Mouse (Mus musculus): ENCODE results near the gene Ech1. TPM values are rescaled to one million over a fixed set of nuclear protein-coding genes. Genes with fewer than 3 reads are reported as not detected.

Ech1 gene
- polyA plus RNA-seq, 1 experiment from 2014 or later: 84.2 TPM

DNA sequence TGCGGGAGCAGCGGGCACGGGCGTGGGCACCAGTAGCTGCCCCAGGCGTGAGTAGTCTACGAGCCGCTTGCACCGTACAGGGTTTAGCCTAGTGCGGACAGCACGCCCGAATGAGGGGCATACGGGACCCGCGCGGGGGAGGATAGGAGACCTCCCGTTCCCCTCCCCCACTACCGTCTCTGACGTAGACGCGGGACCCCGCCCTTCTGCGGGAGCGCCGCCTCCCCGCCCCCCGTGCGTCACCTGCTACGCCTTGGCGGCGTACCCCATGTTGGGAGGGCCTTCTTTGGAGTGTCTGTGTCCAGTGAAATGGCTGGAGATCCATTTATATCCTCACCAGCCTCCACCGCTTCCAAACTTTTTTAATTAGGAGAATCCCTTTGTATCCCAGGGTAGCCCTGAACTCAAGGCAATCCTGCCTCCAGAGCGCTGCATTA is 16.0 kb upstream of the Ech1 start:
- H3K4me3 ChIP-seq (ENCODE audit: low read depth, low read length): peak overlapping the region; percentile 91
- peak; percentile 67 for ATAC-seq (ENCODE audit: low FRiP score)
- H3K9ac ChIP-seq (ENCODE audit: low read depth, low read length): peak overlapping the region; percentile 76
- no peaks in the 10 kb centered on the region for H3K27me3 ChIP-seq (ENCODE audit: control insufficient read depth, insufficient read depth, low read length)
- peak overlapping the region; percentile 99 for H3K27ac ChIP-seq (ENCODE audit: low read depth, low read length)
- no peaks in the 10 kb centered on the region for H3K9me3 ChIP-seq (ENCODE audit: control insufficient read depth, low read length)
- peak; percentile 95 for DNase-seq (ENCODE audit: low spot score)
- peaks cover 9% of the 10 kb centered on the region for H3K36me3 ChIP-seq (ENCODE audit: control insufficient read depth, insufficient read depth, low read length)
- under 1% methylated on average over 21 of the region's 32 CpGs for WGBS
- peak overlapping the region; percentile 80 for H3K4me2 ChIP-seq (replicated peaks; ENCODE audit: low read depth, low read length)
- peaks cover 17% of the 10 kb centered on the region for H3K4me1 ChIP-seq (replicated peaks; ENCODE audit: control insufficient read depth, insufficient read depth, low read length)

DNA sequence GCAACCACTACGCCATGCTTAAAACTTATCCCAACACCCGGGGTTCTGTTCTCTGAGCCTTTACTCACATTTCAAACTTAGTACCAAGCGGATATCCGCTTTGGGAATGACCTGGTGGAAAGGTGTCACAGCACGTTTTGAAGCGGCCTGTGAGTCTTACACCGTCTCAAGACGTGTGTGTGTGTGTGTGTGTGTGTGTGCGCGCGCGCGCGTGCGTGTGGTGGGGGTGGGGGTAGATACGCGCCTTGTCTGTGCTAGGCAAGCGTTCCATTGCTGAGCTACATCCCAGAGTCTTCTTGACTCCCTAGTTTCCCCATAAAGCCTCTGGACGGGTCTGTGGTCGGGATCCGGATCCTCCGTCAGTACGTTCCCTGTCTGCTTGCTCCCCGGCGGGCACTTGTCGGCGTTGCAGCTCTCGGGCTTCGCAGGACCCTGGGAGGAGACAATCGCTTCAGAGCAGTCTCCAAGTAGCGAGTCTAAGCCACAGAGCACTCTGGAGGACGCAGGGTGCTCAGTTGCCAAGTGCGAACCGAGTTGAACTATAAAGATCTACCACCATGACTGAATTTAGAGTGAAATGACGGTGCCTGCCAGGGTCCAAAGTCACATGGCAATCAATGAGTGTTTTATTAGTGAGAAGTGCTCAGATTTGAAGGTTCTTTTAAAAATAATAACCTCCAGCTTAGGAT is 15.5 kb upstream of the Ech1 start:
- H3K9ac ChIP-seq (ENCODE audit: low read depth, low read length): peak overlapping the region; percentile 76
- peak; percentile 37 for ATAC-seq (ENCODE audit: low FRiP score)
- under 1% methylated on average over 35 of the region's 35 CpGs for WGBS

DNA sequence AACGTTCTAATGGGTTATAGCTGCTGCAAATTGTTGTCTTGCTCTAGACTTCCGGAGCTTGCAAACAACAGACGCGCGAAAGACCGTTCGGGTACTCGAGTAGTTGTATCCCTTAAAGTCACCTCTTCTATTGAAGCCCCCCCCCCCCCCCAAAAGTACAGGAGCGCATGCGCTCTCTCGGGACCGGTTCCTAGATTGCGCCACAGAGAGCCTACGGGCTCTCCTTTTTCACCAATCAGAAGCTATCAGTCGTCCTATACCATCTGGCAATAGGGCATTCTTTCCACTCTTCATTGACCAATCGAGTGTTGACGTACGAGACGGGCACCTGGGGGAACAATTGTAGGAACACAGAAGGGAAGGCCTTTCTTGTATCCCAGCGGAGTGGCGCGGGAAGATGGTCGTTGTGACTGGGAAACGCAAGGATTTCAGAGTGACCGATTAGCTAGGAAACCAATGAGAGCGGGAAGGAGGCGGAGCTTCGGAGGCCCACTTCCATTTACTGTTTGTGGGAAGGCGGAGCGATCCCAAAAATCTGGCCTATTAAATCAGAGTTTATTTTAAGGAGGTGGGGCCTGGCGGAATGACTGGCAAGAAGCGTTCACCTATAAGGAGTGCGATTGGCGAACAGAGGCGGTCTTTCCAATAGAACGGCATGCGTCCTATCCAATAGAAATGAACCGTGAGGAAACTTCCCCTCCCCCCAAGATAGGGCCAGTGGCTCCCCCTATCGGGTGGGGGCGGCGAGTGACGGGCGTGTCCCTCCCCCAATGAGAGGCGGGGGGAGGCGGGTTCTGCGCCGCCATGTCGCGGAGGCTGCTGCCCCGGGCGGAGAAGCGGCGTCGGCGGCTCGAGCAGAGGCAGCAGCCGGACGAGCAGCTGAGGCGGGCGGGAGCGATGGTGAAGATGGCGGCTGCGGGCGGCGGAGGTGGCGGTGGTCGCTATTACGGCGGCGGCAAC is 14.6 kb upstream of the Ech1 start:
- H3K9ac ChIP-seq (ENCODE audit: low read depth, low read length): peak overlapping the region; percentile 94
- under 1% methylated on average over 58 of the region's 70 CpGs for WGBS
- H3K36me3 ChIP-seq (ENCODE audit: control insufficient read depth, insufficient read depth, low read length): peaks cover 18% of the 10 kb centered on the region
- peak overlapping the region; percentile 99 for H3K27ac ChIP-seq (ENCODE audit: low read depth, low read length)
- H3K4me2 ChIP-seq (replicated peaks; ENCODE audit: low read depth, low read length): peak overlapping the region; percentile 80
- H3K27me3 ChIP-seq (ENCODE audit: control insufficient read depth, insufficient read depth, low read length): no peaks in the 10 kb centered on the region
- no peaks in the 10 kb centered on the region for H3K9me3 ChIP-seq (ENCODE audit: control insufficient read depth, low read length)
- DNase-seq (ENCODE audit: low spot score): peak; percentile 99
- peak overlapping the region; percentile 91 for H3K4me3 ChIP-seq (ENCODE audit: low read depth, low read length)
- H3K4me1 ChIP-seq (replicated peaks; ENCODE audit: control insufficient read depth, insufficient read depth, low read length): peaks cover 17% of the 10 kb centered on the region
- ATAC-seq (ENCODE audit: low FRiP score): peak; percentile 92

More for the DNA sequence above, 15.5 kb upstream of the Ech1 start:
- Histone ChIP-seq H3K4me1 (replicated peaks; ENCODE audit: control insufficient read depth, insufficient read depth, low read length) (peaks cover 17% of the 10 kb centered on the region), H3K4me3 (ENCODE audit: low read depth, low read length) (peak overlapping the region; percentile 91), H3K4me2 (replicated peaks; ENCODE audit: low read depth, low read length) (peak overlapping the region; percentile 80), H3K36me3 (ENCODE audit: control insufficient read depth, insufficient read depth, low read length) (peaks cover 11% of the 10 kb centered on the region), H3K9me3 (ENCODE audit: control insufficient read depth, low read length) (no peaks in the 10 kb centered on the region), H3K27me3 (ENCODE audit: control insufficient read depth, insufficient read depth, low read length) (no peaks in the 10 kb centered on the region), H3K27ac (ENCODE audit: low read depth, low read length) (peak overlapping the region; percentile 99)
- peak; percentile 80 for DNase-seq (ENCODE audit: low spot score)

- Histone ChIP-seq H3K9ac (ENCODE audit: low read depth, low read length) (peak overlapping the region; percentile 94), H3K4me1 (replicated peaks; ENCODE audit: control insufficient read depth, insufficient read depth, low read length) (peaks cover 20% of the 10 kb centered on the region), H3K27me3 (ENCODE audit: control insufficient read depth, insufficient read depth, low read length) (no peaks in the 10 kb centered on the region), H3K9me3 (ENCODE audit: control insufficient read depth, low read length) (no peaks in the 10 kb centered on the region), H3K4me2 (replicated peaks; ENCODE audit: low read depth, low read length) (peak overlapping the region; percentile 79), H3K4me3 (ENCODE audit: low read depth, low read length) (peak overlapping the region; percentile 91), H3K36me3 (ENCODE audit: control insufficient read depth, insufficient read depth, low read length) (peaks cover 24% of the 10 kb centered on the region), H3K27ac (ENCODE audit: low read depth, low read length) (peak overlapping the region; percentile 97)
- peak; percentile 24; the same call in 1 of the 2 replicates for ATAC-seq (ENCODE audit: low FRiP score)
- WGBS: under 1% methylated on average over 40 of the region's 40 CpGs
- DNase-seq (ENCODE audit: low spot score): peak; percentile 96
Observed at GRCm38 (mm10) chr7:28811228-28811627, 13.8 kb upstream of the Ech1 start.

- ATAC-seq (ENCODE audit: low FRiP score): no peak
- H3K27me3 ChIP-seq (ENCODE audit: control insufficient read depth, insufficient read depth, low read length): no peaks in the 10 kb centered on the region
- H3K27ac ChIP-seq (ENCODE audit: low read depth, low read length): peak overlapping the region; percentile 4; the same call in 1 of the 2 replicates
- H3K4me2 ChIP-seq (replicated peaks; ENCODE audit: low read depth, low read length): peak overlapping the region; percentile 79
- H3K36me3 ChIP-seq (ENCODE audit: control insufficient read depth, insufficient read depth, low read length): peaks cover 28% of the 10 kb centered on the region
- WGBS: 16% methylated on average over 7 of the region's 7 CpGs
- H3K4me3 ChIP-seq (ENCODE audit: low read depth, low read length): peak overlapping the region; percentile 91
- H3K9ac ChIP-seq (ENCODE audit: low read depth, low read length): peak overlapping the region; percentile 94
- no peak for DNase-seq (ENCODE audit: low spot score)
- H3K9me3 ChIP-seq (ENCODE audit: control insufficient read depth, low read length): no peaks in the 10 kb centered on the region
- H3K4me1 ChIP-seq (replicated peaks; ENCODE audit: control insufficient read depth, insufficient read depth, low read length): peaks cover 20% of the 10 kb centered on the region
Observed at GRCm38 (mm10) chr7:28811640-28812275, 13.3 kb upstream of the Ech1 start.

- WGBS: 75% methylated on average over 4 of the region's 4 CpGs
- Histone ChIP-seq H3K9me3 (ENCODE audit: control insufficient read depth, low read length) (no peaks in the 10 kb centered on the region), H3K9ac (ENCODE audit: low read depth, low read length) (no peak overlapping the region), H3K27me3 (ENCODE audit: control insufficient read depth, insufficient read depth, low read length) (no peaks in the 10 kb centered on the region), H3K36me3 (ENCODE audit: control insufficient read depth, insufficient read depth, low read length) (peaks cover 33% of the 10 kb centered on the region), H3K4me1 (replicated peaks; ENCODE audit: control insufficient read depth, insufficient read depth, low read length) (peaks cover 22% of the 10 kb centered on the region), H3K27ac (ENCODE audit: low read depth, low read length) (no peak overlapping the region), H3K4me2 (replicated peaks; ENCODE audit: low read depth, low read length) (peak overlapping the region; percentile 79), H3K4me3 (ENCODE audit: low read depth, low read length) (peak overlapping the region; percentile 91)
- DNase-seq (ENCODE audit: low spot score) (no peak), ATAC-seq (ENCODE audit: low FRiP score) (no peak)
Observed at GRCm38 (mm10) chr7:28812436-28812835, 12.6 kb upstream of the Ech1 start.

DNA sequence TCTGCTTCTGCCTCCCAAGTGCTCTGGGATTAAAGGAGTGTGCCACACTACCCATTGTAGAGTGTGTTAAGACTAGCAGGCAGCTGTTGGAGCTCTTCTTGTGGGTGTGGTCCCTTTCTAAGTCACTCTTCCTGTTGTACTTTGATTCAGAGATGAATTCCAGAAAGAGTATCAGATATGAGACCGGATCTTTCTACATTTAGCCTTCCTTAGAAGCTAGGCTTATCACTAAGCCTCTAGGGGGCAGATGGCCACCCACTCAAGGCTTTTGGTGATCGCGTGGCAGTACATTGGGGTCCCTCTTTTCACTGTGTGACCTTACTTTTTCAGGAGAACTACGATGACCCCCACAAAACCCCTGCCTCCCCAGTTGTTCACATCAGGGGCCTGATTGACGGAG is 12.1 kb upstream of the Ech1 start:
- Histone ChIP-seq H3K36me3 (ENCODE audit: control insufficient read depth, insufficient read depth, low read length) (peaks cover 33% of the 10 kb centered on the region), H3K9me3 (ENCODE audit: control insufficient read depth, low read length) (no peaks in the 10 kb centered on the region), H3K4me3 (ENCODE audit: low read depth, low read length) (peak overlapping the region; percentile 91; the same call in 1 of the 2 replicates), H3K4me2 (replicated peaks; ENCODE audit: low read depth, low read length) (peak overlapping the region; percentile 79), H3K27me3 (ENCODE audit: control insufficient read depth, insufficient read depth, low read length) (no peaks in the 10 kb centered on the region), H3K9ac (ENCODE audit: low read depth, low read length) (no peak overlapping the region), H3K27ac (ENCODE audit: low read depth, low read length) (no peak overlapping the region), H3K4me1 (replicated peaks; ENCODE audit: control insufficient read depth, insufficient read depth, low read length) (peaks cover 19% of the 10 kb centered on the region)
- no peak for ATAC-seq (ENCODE audit: low FRiP score)
- no peak for DNase-seq (ENCODE audit: low spot score)
- WGBS: 90% methylated on average over 5 of the region's 5 CpGs

GRCm38 (mm10) chr7:28814306-28815034 is 10.5 kb upstream of the Ech1 start:
- Histone ChIP-seq H3K9me3 (ENCODE audit: control insufficient read depth, low read length) (no peaks in the 10 kb centered on the region), H3K4me2 (replicated peaks; ENCODE audit: low read depth, low read length) (no peak overlapping the region), H3K27ac (ENCODE audit: low read depth, low read length) (no peak overlapping the region), H3K4me3 (ENCODE audit: low read depth, low read length) (no peak overlapping the region), H3K9ac (ENCODE audit: low read depth, low read length) (no peak overlapping the region), H3K36me3 (ENCODE audit: control insufficient read depth, insufficient read depth, low read length) (peaks cover 42% of the 10 kb centered on the region), H3K4me1 (replicated peaks; ENCODE audit: control insufficient read depth, insufficient read depth, low read length) (peaks cover 24% of the 10 kb centered on the region), H3K27me3 (ENCODE audit: control insufficient read depth, insufficient read depth, low read length) (no peaks in the 10 kb centered on the region)
- WGBS: 93% methylated on average over 5 of the region's 5 CpGs
- no peak for ATAC-seq (ENCODE audit: low FRiP score)
- DNase-seq (ENCODE audit: low spot score): no peak

Measured in hindbrain, embryonic 11.5 days (tissue).